Mouse (Mus musculus): ENCODE data around the gene Fgf11. TPM values are rescaled to one million over a fixed set of nuclear protein-coding genes. Genes with fewer than 3 reads are reported as not detected.

Gene Fgf11
- polyA plus RNA-seq, 1 experiment from 2014 or later: 9.1 TPM

GRCm38 (mm10) chr11:69823456-69823855, 21.8 kb upstream of the Fgf11 start:
- ATAC-seq (ENCODE audit: low read depth): no peak
- Histone ChIP-seq H3K9ac (replicated peaks; ENCODE audit: low read depth, low read length) (no peak overlapping the region), H3K4me3 (ENCODE audit: low read depth, low read length) (no peak overlapping the region), H3K36me3 (ENCODE audit: control insufficient read depth, insufficient read depth, low read length) (peaks cover 41% of the 10 kb centered on the region), H3K27ac (ENCODE audit: low read depth, low read length) (no peak overlapping the region), H3K27me3 (ENCODE audit: control insufficient read depth, insufficient read depth, low read length) (no peaks in the 10 kb centered on the region), H3K9me3 (ENCODE audit: control insufficient read depth, low read length) (no peaks in the 10 kb centered on the region), H3K4me1 (ENCODE audit: control insufficient read depth, insufficient read depth, low read length) (no peaks in the 10 kb centered on the region), H3K4me2 (ENCODE audit: low read depth, low read length) (no peak overlapping the region)
- 83% methylated on average over 2 of the region's 2 CpGs for WGBS

DNA sequence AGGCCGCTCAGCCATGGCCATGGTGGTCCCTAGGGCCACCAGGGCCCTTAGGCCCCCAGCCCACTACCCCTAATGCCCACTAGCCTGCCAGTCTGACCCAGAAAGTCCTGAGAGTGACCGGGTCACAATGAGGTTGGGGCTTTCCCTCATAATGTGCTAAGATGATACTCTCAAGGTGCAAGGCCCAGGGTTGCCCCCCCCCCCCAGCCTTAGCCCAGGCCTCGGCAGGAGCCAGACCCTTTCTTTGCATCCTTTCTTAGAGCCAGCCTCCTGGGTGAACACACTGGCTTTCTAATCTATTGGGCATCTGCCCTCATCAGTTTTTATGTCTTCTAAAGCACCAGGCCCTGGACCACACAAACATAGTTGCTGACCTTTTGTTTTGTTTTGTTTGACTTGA, 20.4 kb upstream of the Fgf11 start, which contains the start of gene Spem1:
Spem1 (minus strand) TSS at position 101 of the 400 bp plus-strand sequence.
- H3K36me3 ChIP-seq (ENCODE audit: control insufficient read depth, insufficient read depth, low read length): peaks cover 27% of the 10 kb centered on the region
- WGBS: 86% methylated on average over 3 of the region's 3 CpGs
- no peak within 1 kb of the TSS for H3K4me2 ChIP-seq (ENCODE audit: low read depth, low read length)
- H3K4me1 ChIP-seq (ENCODE audit: control insufficient read depth, insufficient read depth, low read length): no peaks in the 10 kb centered on the region
- no peak within 1 kb of the TSS for H3K27ac ChIP-seq (ENCODE audit: low read depth, low read length)
- no peaks in the 10 kb centered on the region for H3K9me3 ChIP-seq (ENCODE audit: control insufficient read depth, low read length)
- no peak for ATAC-seq (ENCODE audit: low read depth)
- no peak within 1 kb of the TSS for H3K9ac ChIP-seq (replicated peaks; ENCODE audit: low read depth, low read length)
- H3K27me3 ChIP-seq (ENCODE audit: control insufficient read depth, insufficient read depth, low read length): no peaks in the 10 kb centered on the region
- H3K4me3 ChIP-seq (ENCODE audit: low read depth, low read length): no peak within 1 kb of the TSS

DNA sequence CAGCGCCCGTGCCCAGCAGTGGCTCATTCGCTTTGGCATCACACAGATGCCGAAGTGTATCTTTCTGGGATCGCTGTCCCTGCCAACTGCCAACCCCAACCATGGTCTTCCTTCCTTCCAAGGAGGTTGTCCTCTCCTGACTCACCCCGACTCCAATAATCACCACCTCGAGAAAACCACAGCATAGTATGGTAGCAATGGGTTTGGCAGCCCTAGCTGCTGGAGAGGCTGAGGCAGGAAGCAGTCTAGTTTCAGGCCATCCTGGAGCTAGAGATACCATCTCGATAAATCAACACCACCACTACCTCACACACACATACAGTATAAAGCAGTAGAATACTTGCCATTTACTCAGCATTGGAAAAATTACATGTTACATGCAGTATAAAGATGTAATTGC, 17.2 kb upstream of the Fgf11 start:
- no peak overlapping the region for H3K27ac ChIP-seq (ENCODE audit: low read depth, low read length)
- H3K9ac ChIP-seq (replicated peaks; ENCODE audit: low read depth, low read length): no peak overlapping the region
- no peak for ATAC-seq (ENCODE audit: low read depth)
- H3K4me1 ChIP-seq (ENCODE audit: control insufficient read depth, insufficient read depth, low read length): no peaks in the 10 kb centered on the region
- H3K36me3 ChIP-seq (ENCODE audit: control insufficient read depth, insufficient read depth, low read length): no peaks in the 10 kb centered on the region; the same call in 1 of the 2 replicates
- H3K4me2 ChIP-seq (ENCODE audit: low read depth, low read length): no peak overlapping the region
- WGBS: 96% methylated on average over 8 of the region's 8 CpGs
- H3K27me3 ChIP-seq (ENCODE audit: control insufficient read depth, insufficient read depth, low read length): no peaks in the 10 kb centered on the region
- H3K9me3 ChIP-seq (ENCODE audit: control insufficient read depth, low read length): no peaks in the 10 kb centered on the region
- no peak overlapping the region for H3K4me3 ChIP-seq (ENCODE audit: low read depth, low read length)

- Histone ChIP-seq H3K4me3 (ENCODE audit: low read depth, low read length) (no peak within 1 kb of the TSS), H3K4me1 (ENCODE audit: control insufficient read depth, insufficient read depth, low read length) (no peaks in the 10 kb centered on the region), H3K36me3 (ENCODE audit: control insufficient read depth, insufficient read depth, low read length) (no peaks in the 10 kb centered on the region), H3K27ac (ENCODE audit: low read depth, low read length) (no peak within 1 kb of the TSS), H3K9ac (replicated peaks; ENCODE audit: low read depth, low read length) (no peak within 1 kb of the TSS), H3K4me2 (ENCODE audit: low read depth, low read length) (no peak within 1 kb of the TSS), H3K27me3 (ENCODE audit: control insufficient read depth, insufficient read depth, low read length) (no peaks in the 10 kb centered on the region), H3K9me3 (ENCODE audit: control insufficient read depth, low read length) (no peaks in the 10 kb centered on the region)
- WGBS: 84% methylated on average over 2 of the region's 2 CpGs
- no peak for ATAC-seq (ENCODE audit: low read depth)
Observed at GRCm38 (mm10) chr11:69818365-69818764, 16.7 kb upstream of the Fgf11 start, which contains the start of gene Spem2. Gene Spem2 (minus strand): TSS chr11:69818465.

DNA sequence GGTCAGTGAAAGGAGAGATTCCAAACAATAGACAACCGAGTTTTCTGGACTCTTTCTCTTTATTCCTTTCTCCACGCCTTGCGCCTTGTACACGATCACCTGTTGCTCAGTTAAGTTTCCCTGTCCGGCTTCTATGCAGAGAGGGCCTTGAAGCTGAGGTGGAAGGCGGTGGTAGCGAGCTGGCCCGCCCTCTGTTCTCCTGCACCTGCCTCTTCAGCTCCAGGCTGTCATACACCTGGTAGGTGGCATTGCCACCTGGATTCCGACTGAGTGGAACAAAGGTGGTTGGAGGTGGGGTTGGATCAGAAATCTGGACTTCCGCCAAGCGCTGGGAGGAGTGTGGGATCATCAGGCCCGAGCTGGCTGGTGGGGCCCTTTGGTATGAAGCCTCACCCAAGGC, 14.9 kb upstream of the Fgf11 start:
- WGBS: 94% methylated on average over 12 of the region's 12 CpGs
- no peaks in the 10 kb centered on the region for H3K36me3 ChIP-seq (ENCODE audit: control insufficient read depth, insufficient read depth, low read length)
- ATAC-seq (ENCODE audit: low read depth): no peak

GRCm38 (mm10) chr11:69815155-69815554, 13.5 kb upstream of the Fgf11 start, which contains the start of gene Gm39566:
Gene Gm39566 (minus strand): TSS chr11:69815298.
- no peaks in the 10 kb centered on the region for H3K9me3 ChIP-seq (ENCODE audit: control insufficient read depth, low read length)
- H3K4me3 ChIP-seq (ENCODE audit: low read depth, low read length): no peak within 1 kb of the TSS
- 68% methylated on average over 10 of the region's 10 CpGs for WGBS
- no peaks in the 10 kb centered on the region for H3K36me3 ChIP-seq (ENCODE audit: control insufficient read depth, insufficient read depth, low read length)
- no peak within 1 kb of the TSS for H3K27ac ChIP-seq (ENCODE audit: low read depth, low read length)
- no peak for ATAC-seq (ENCODE audit: low read depth)
- H3K4me2 ChIP-seq (ENCODE audit: low read depth, low read length): no peak within 1 kb of the TSS
- H3K4me1 ChIP-seq (ENCODE audit: control insufficient read depth, insufficient read depth, low read length): no peaks in the 10 kb centered on the region
- H3K9ac ChIP-seq (replicated peaks; ENCODE audit: low read depth, low read length): no peak within 1 kb of the TSS
- no peaks in the 10 kb centered on the region for H3K27me3 ChIP-seq (ENCODE audit: control insufficient read depth, insufficient read depth, low read length)

More for the DNA sequence above, 14.9 kb upstream of the Fgf11 start:
- Histone ChIP-seq H3K27me3 (ENCODE audit: control insufficient read depth, insufficient read depth, low read length) (no peaks in the 10 kb centered on the region), H3K4me1 (ENCODE audit: control insufficient read depth, insufficient read depth, low read length) (no peaks in the 10 kb centered on the region), H3K9me3 (ENCODE audit: control insufficient read depth, low read length) (no peaks in the 10 kb centered on the region), H3K9ac (replicated peaks; ENCODE audit: low read depth, low read length) (no peak overlapping the region), H3K4me2 (ENCODE audit: low read depth, low read length) (no peak overlapping the region), H3K4me3 (ENCODE audit: low read depth, low read length) (no peak overlapping the region), H3K27ac (ENCODE audit: low read depth, low read length) (no peak overlapping the region)

- Histone ChIP-seq H3K27me3 (ENCODE audit: control insufficient read depth, insufficient read depth, low read length) (peaks cover under 1% of the 10 kb centered on the region), H3K9ac (replicated peaks; ENCODE audit: low read depth, low read length) (no peak overlapping the region), H3K9me3 (ENCODE audit: control insufficient read depth, low read length) (no peaks in the 10 kb centered on the region)
Observed at GRCm38 (mm10) chr11:69810280-69810679, 8.6 kb upstream of the Fgf11 start.

DNA sequence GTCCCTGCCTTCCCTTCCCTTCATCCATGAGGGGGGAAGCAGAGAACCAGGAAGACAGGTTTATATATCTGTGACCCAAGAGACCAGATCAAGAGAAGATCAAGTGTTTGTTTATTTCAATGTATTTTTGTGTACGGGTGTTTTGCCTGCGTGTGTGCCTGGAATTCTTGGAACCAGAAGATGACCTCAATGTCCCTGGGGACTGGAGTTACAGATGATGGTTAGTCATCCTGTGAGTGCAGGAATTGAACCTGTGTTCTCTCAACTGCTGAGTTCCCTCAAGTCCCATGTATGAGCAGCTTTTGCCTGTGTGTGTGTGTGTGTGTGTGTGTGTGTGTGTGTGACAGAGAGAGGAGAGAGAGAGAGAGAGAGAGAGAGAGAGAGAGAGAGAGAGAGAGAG, 6.0 kb upstream of the Fgf11 start:
- H3K27me3 ChIP-seq (ENCODE audit: control insufficient read depth, insufficient read depth, low read length): peaks cover 9% of the 10 kb centered on the region
- 86% methylated on average over 2 of the region's 2 CpGs for WGBS
- no peak for ATAC-seq (ENCODE audit: low read depth)
- no peak overlapping the region for H3K9ac ChIP-seq (replicated peaks; ENCODE audit: low read depth, low read length)
- H3K4me2 ChIP-seq (ENCODE audit: low read depth, low read length): no peak overlapping the region
- no peaks in the 10 kb centered on the region for H3K36me3 ChIP-seq (ENCODE audit: control insufficient read depth, insufficient read depth, low read length)
- H3K4me1 ChIP-seq (ENCODE audit: control insufficient read depth, insufficient read depth, low read length): peaks cover 14% of the 10 kb centered on the region
- H3K9me3 ChIP-seq (ENCODE audit: control insufficient read depth, low read length): no peaks in the 10 kb centered on the region
- no peak overlapping the region for H3K27ac ChIP-seq (ENCODE audit: low read depth, low read length)
- no peak overlapping the region for H3K4me3 ChIP-seq (ENCODE audit: low read depth, low read length)

More at GRCm38 (mm10) chr11:69810280-69810679, 8.6 kb upstream of the Fgf11 start:
- H3K4me2 ChIP-seq (ENCODE audit: low read depth, low read length): no peak overlapping the region
- ATAC-seq (ENCODE audit: low read depth): no peak
- no peak overlapping the region for H3K27ac ChIP-seq (ENCODE audit: low read depth, low read length)
- no peaks in the 10 kb centered on the region for H3K36me3 ChIP-seq (ENCODE audit: control insufficient read depth, insufficient read depth, low read length)
- H3K4me3 ChIP-seq (ENCODE audit: low read depth, low read length): no peak overlapping the region
- H3K4me1 ChIP-seq (ENCODE audit: control insufficient read depth, insufficient read depth, low read length): no peaks in the 10 kb centered on the region

- Histone ChIP-seq H3K4me3 (ENCODE audit: low read depth, low read length) (no peak overlapping the region), H3K9me3 (ENCODE audit: control insufficient read depth, low read length) (no peaks in the 10 kb centered on the region), H3K9ac (replicated peaks; ENCODE audit: low read depth, low read length) (no peak overlapping the region), H3K27ac (ENCODE audit: low read depth, low read length) (no peak overlapping the region), H3K4me2 (ENCODE audit: low read depth, low read length) (no peak overlapping the region), H3K4me1 (ENCODE audit: control insufficient read depth, insufficient read depth, low read length) (peaks cover 25% of the 10 kb centered on the region), H3K36me3 (ENCODE audit: control insufficient read depth, insufficient read depth, low read length) (no peaks in the 10 kb centered on the region), H3K27me3 (ENCODE audit: control insufficient read depth, insufficient read depth, low read length) (peaks cover 9% of the 10 kb centered on the region)
- 85% methylated on average over 4 of the region's 4 CpGs for WGBS
- no peak for ATAC-seq (ENCODE audit: low read depth)
Observed at GRCm38 (mm10) chr11:69806378-69806777, 4.7 kb upstream of the Fgf11 start.

All from neural tube, embryonic 14.5 days (tissue).